Mouse (Mus musculus): ENCODE measurements around the gene Zcchc18. TPM values are rescaled to one million over a fixed set of nuclear protein-coding genes. Genes with fewer than 3 reads are reported as not detected.
"Not testable (repeated sequence)": the region's sequence is repeated elsewhere in the genome, so short reads cannot be mapped to it uniquely, and the experiment has no call there.

Gene Zcchc18
- 1.6 and 1.7 TPM in 2 replicates for polyA plus RNA-seq (2012; rRNA removed)

- WGBS: 16% methylated on average over 26 of the region's 26 CpGs
- DNase-seq (ENCODE audit: low read depth, low spot score): no peak
These were observed at the start of gene Zcchc18 for GRCm38 (mm10) chrX:136992978-136993547. Gene Zcchc18, plus strand, starts transcription at chrX:136993155.

GRCm38 (mm10) chrX:136957583-136958279 is 35.2 kb upstream of the Zcchc18 start:
- 29% methylated on average over 13 of the region's 13 CpGs for WGBS
- DNase-seq (ENCODE audit: low read depth, low spot score): not testable (repeated sequence)

GRCm38 (mm10) chrX:136958300-136958699 is 34.7 kb upstream of the Zcchc18 start:
- WGBS: 58% methylated on average over 5 of the region's 5 CpGs
- not testable (repeated sequence) for DNase-seq (ENCODE audit: low read depth, low spot score)

- WGBS: 31% methylated on average over 2 of the region's 2 CpGs
- DNase-seq (ENCODE audit: low read depth, low spot score): no peak
These were observed 33.3 kb upstream of the Zcchc18 start for GRCm38 (mm10) chrX:136959688-136960087.

GRCm38 (mm10) chrX:136975397-136975796 is 17.6 kb upstream of the Zcchc18 start, which contains the start of gene Tmsb15b2:
Gene Tmsb15b2, minus strand, starts transcription at chrX:136975497.
- DNase-seq (ENCODE audit: low read depth, low spot score): not testable (repeated sequence)
- WGBS: 87% methylated on average over 6 of the region's 6 CpGs

GRCm38 (mm10) chrX:136976424-136977084 is 16.4 kb upstream of the Zcchc18 start, which contains the start of the genes Tmsb15l and Tmsb15b1:
Gene Tmsb15l, minus strand, starts transcription at chrX:136976869.
Gene Tmsb15b1, minus strand, starts transcription at chrX:136976874.
- peak; percentile 24 for DNase-seq (ENCODE audit: low read depth, low spot score)
- WGBS: 26% methylated on average over 15 of the region's 15 CpGs

GRCm38 (mm10) chrX:136978616-136979015 is 14.3 kb upstream of the Zcchc18 start:
- DNase-seq (ENCODE audit: low read depth, low spot score): no peak

GRCm38 (mm10) chrX:136986039-136986438 is 6.9 kb upstream of the Zcchc18 start:
- no peak for DNase-seq (ENCODE audit: low read depth, low spot score)

- no peak for DNase-seq (ENCODE audit: low read depth, low spot score)
- WGBS: 60% methylated on average over 2 of the region's 2 CpGs
These were observed 1.7 kb upstream of the Zcchc18 start for GRCm38 (mm10) chrX:136991274-136991673.

GRCm38 (mm10) chrX:136992191-136992965 is 577 bp upstream of the Zcchc18 start:
- 25% methylated on average over 19 of the region's 19 CpGs for WGBS
- DNase-seq (ENCODE audit: low read depth, low spot score): no peak

GRCm38 (mm10) chrX:136993641-136994040 is 686 bp downstream of the Zcchc18 start:
- no peak for DNase-seq (ENCODE audit: low read depth, low spot score)
- WGBS: 46% methylated on average over 14 of the region's 14 CpGs

GRCm38 (mm10) chrX:136996256-136996655 is 3.3 kb downstream of the Zcchc18 start:
- WGBS: 76% methylated on average over 2 of the region's 2 CpGs
- DNase-seq (ENCODE audit: low read depth, low spot score): no peak

- 51% methylated on average over 6 of the region's 6 CpGs for WGBS
- no peak for DNase-seq (ENCODE audit: low read depth, low spot score)
These were observed 22.2 kb downstream of the Zcchc18 start for GRCm38 (mm10) chrX:137015099-137015709.

- WGBS: 72% methylated on average over 1 of the region's 1 CpGs
- no peak for DNase-seq (ENCODE audit: low read depth, low spot score)
These were observed 24.7 kb downstream of the Zcchc18 start for GRCm38 (mm10) chrX:137017668-137018067.

GRCm38 (mm10) chrX:137019310-137019709 is 26.4 kb downstream of the Zcchc18 start:
- WGBS: 40% methylated on average over 1 of the region's 1 CpGs

GRCm38 (mm10) chrX:137030916-137031315 is 38.0 kb downstream of the Zcchc18 start:
- DNase-seq (ENCODE audit: low read depth, low spot score): no peak
- WGBS: 57% methylated on average over 8 of the region's 8 CpGs

More at GRCm38 (mm10) chrX:137019310-137019709, 26.4 kb downstream of the Zcchc18 start:
- DNase-seq (ENCODE audit: low read depth, low spot score): no peak

GRCm38 (mm10) chrX:137031726-137032125 is 38.8 kb downstream of the Zcchc18 start:
- 90% methylated on average over 5 of the region's 5 CpGs for WGBS
- DNase-seq (ENCODE audit: low read depth, low spot score): no peak

- 54% methylated on average over 4 of the region's 4 CpGs for WGBS
These were observed 41.4 kb downstream of the Zcchc18 start for GRCm38 (mm10) chrX:137034322-137034721.

GRCm38 (mm10) chrX:137037470-137037999 is 44.6 kb downstream of the Zcchc18 start:
- 14% methylated on average over 12 of the region's 12 CpGs for whole genome bisulfite sequencing
- no peak for DNase-seq (ENCODE audit: low read depth, low spot score)

More at GRCm38 (mm10) chrX:137034322-137034721, 41.4 kb downstream of the Zcchc18 start:
- no peak for DNase-seq (ENCODE audit: low read depth, low spot score)

Data from large intestine, adult 2 months (tissue).